Mouse (Mus musculus) lung, embryonic 14.5 days (tissue): ENCODE measurements around the gene Sfxn3. TPM values are rescaled to one million over a fixed set of nuclear protein-coding genes. Genes with fewer than 3 reads are reported as not detected.

ENCODE experiments used
- ATAC-seq: fragments of 200-750 bp; cut with Nextera tagmentation; 2 replicates; pipeline ENCODE4 v1.8.0; 2017; ENCODE audit warnings: mild to moderate bottlenecking, moderate TSS enrichment, moderate library complexity; ENCODE audit not compliant: insufficient read depth
- DNase-seq: peaks from one replicate; pipeline ENCODE4 v3.0.0-alpha.2; 2015
- H3K27ac ChIP-seq: fragments of 300-500 bp; sonication (generic); 2 replicates; pipeline ENCODE4 v1.5.1; 2014; ENCODE audit warnings: low read depth, mild to moderate bottlenecking, moderate library complexity
- H3K27me3 ChIP-seq: fragments of 300-500 bp; sonication (generic); 2 replicates; pipeline ENCODE4 v1.6.1; 2014; ENCODE audit warnings: low read length, control low read depth; ENCODE audit not compliant: insufficient read depth
- H3K36me3 ChIP-seq: fragments of 300-500 bp; sonication (generic); 2 replicates; pipeline ENCODE4 v1.6.1; 2014; ENCODE audit warnings: control low read depth; ENCODE audit not compliant: insufficient read depth
- H3K4me1 ChIP-seq: fragments of 300-500 bp; sonication (generic); 2 replicates; pipeline ENCODE4 v1.6.1; 2014; ENCODE audit warnings: antibody characterized with exemption, control low read depth; ENCODE audit not compliant: insufficient read depth
- H3K4me2 ChIP-seq: fragments of 300-500 bp; sonication (generic); 2 replicates; pipeline ENCODE4 v1.6.1; 2014; ENCODE audit warnings: mild to moderate bottlenecking
- H3K4me3 ChIP-seq: fragments of 300-500 bp; sonication (generic); 2 replicates; pipeline ENCODE4 v1.5.1; 2014; ENCODE audit warnings: low read depth, low read length
- H3K9ac ChIP-seq: fragments of 300-500 bp; sonication (generic); 2 replicates; pipeline ENCODE4 v1.6.1; 2014
- H3K9me3 ChIP-seq: fragments of 300-500 bp; sonication (generic); 2 replicates; pipeline ENCODE4 v1.6.1; 2016; ENCODE audit warnings: low read depth, low read length, control low read depth
- CTCF ChIP-seq: IDR thresholded peaks from 2 replicates; pipeline ENCODE4 v1.5.1; 2016; ENCODE audit warnings: antibody characterized with exemption, low read depth
- WGBS: fragments of 180-500 bp; shearing (Covaris S2); extraction: QIAGEN DNeasy Blood & Tissue Kit; methylation state at CpG from one replicate; pipeline ENCODE4 v1.1.7; 2014; 5-methylcytosine and 5-hydroxymethylcytosine counted together
- polyA plus RNA-seq: library from polyadenylated mRNA; unstranded; fragments of >200 nt; fragmentation: Nextera tagmentation; extraction: Ambion mirVana; gene quantifications from 2 replicates; pipeline ENCODE4 v1.2.1, GENCODE M21; 2014

Sfxn3 gene
- polyA plus RNA-seq, 1 experiment from 2014 or later, result 18.3 TPM

- Histone ChIP-seq H3K27ac (no peak overlapping the region), H3K36me3 (no peaks in the 10 kb centered on the region), H3K4me1 (no peaks in the 10 kb centered on the region), H3K4me2 (no peak overlapping the region), H3K9me3 (no peaks in the 10 kb centered on the region), H3K9ac (no peak overlapping the region), H3K27me3 (peaks cover 43% of the 10 kb centered on the region), H3K4me3 (no peak overlapping the region)
- TF ChIP-seq CTCF, result no peak
- DNase-seq, result no peak
- ATAC-seq, result no peak
- 73% methylated on average over 7 of the region's 7 CpGs for WGBS
Observed at GRCm38 (mm10) chr19:45067758-45068510, 20.6 kb downstream of the Sfxn3 start.

GRCm38 (mm10) chr19:45073871-45074542 lies 26.7 kb downstream of the Sfxn3 start:
- 5% methylated on average over 20 of the region's 20 CpGs for WGBS
- Histone ChIP-seq H3K4me3 (peak overlapping the region; percentile 62), H3K4me2 (peak overlapping the region; percentile 88), H3K27me3 (peaks cover 36% of the 10 kb centered on the region), H3K9ac (peak overlapping the region; percentile 72), H3K36me3 (no peaks in the 10 kb centered on the region), H3K27ac (peak overlapping the region; percentile 94), H3K9me3 (no peaks in the 10 kb centered on the region), H3K4me1 (peaks cover 17% of the 10 kb centered on the region; the same call in 1 of the 2 replicates)
- DNase-seq (peak; percentile 97), ATAC-seq (peak; percentile 40)
- TF ChIP-seq CTCF, result peak; percentile 87

- peaks cover 20% of the 10 kb centered on the region; the same call in 1 of the 2 replicates for H3K4me1 ChIP-seq
- WGBS, result under 1% methylated on average over 45 of the region's 45 CpGs
- peaks cover 44% of the 10 kb centered on the region for H3K27me3 ChIP-seq
Observed at GRCm38 (mm10) chr19:45074580-45075322, 27.4 kb downstream of the Sfxn3 start, which contains the start of gene Kazald1. Gene Kazald1, plus strand, starts transcription at chr19:45075241.

GRCm38 (mm10) chr19:45075323-45076035 lies 28.2 kb downstream of the Sfxn3 start:
- Histone ChIP-seq H3K36me3 (no peaks in the 10 kb centered on the region), H3K9ac (peak overlapping the region; percentile 72), H3K4me2 (peak overlapping the region; percentile 88), H3K9me3 (no peaks in the 10 kb centered on the region), H3K27me3 (peaks cover 51% of the 10 kb centered on the region), H3K27ac (peak overlapping the region; percentile 94), H3K4me3 (peak overlapping the region; percentile 62), H3K4me1 (peaks cover 24% of the 10 kb centered on the region; the same call in 1 of the 2 replicates)
- TF ChIP-seq CTCF, result peak; percentile 9; the same call in 1 of the 2 replicates
- peak; percentile 30 for DNase-seq
- under 1% methylated on average over 32 of the region's 32 CpGs for WGBS
- ATAC-seq, result peak; percentile 47

More at GRCm38 (mm10) chr19:45074580-45075322, 27.4 kb downstream of the Sfxn3 start, which contains the start of gene Kazald1:
- no peak for TF ChIP-seq CTCF
- Histone ChIP-seq H3K27ac (peak within 1 kb of the TSS; percentile 94), H3K4me3 (peak within 1 kb of the TSS; percentile 62), H3K9me3 (no peaks in the 10 kb centered on the region), H3K9ac (peak within 1 kb of the TSS; percentile 72), H3K36me3 (no peaks in the 10 kb centered on the region), H3K4me2 (peak within 1 kb of the TSS; percentile 88)
- ATAC-seq (peak; percentile 84), DNase-seq (peak; percentile 99)

- TF ChIP-seq CTCF, result no peak
- ATAC-seq (no peak), DNase-seq (no peak)
- WGBS, result 15% methylated on average over 17 of the region's 17 CpGs
- peak overlapping the region; percentile 62 for H3K4me3 ChIP-seq
- peaks cover 57% of the 10 kb centered on the region for H3K27me3 ChIP-seq
- H3K36me3 ChIP-seq, result no peaks in the 10 kb centered on the region
- H3K4me1 ChIP-seq, result peaks cover 24% of the 10 kb centered on the region; the same call in 1 of the 2 replicates
- peak overlapping the region; percentile 94; the same call in 1 of the 2 replicates for H3K27ac ChIP-seq
- H3K4me2 ChIP-seq, result peak overlapping the region; percentile 88
- H3K9ac ChIP-seq, result no peak overlapping the region; the same call in 1 of the 2 replicates
- no peaks in the 10 kb centered on the region for H3K9me3 ChIP-seq
Observed at GRCm38 (mm10) chr19:45076036-45076575, 28.8 kb downstream of the Sfxn3 start.
